Mouse (Mus musculus) megakaryocyte progenitor cell, adult 5-6 weeks (primary cell): Measurements from ENCODE around the gene Elp4. TPM values are rescaled to one million over a fixed set of nuclear protein-coding genes. Genes with fewer than 3 reads are reported as not detected.
A peak's percentile ranks its signal among the peaks of the same experiment; 100 is the strongest.

Source experiments
- ATAC-seq: replicated peaks from 2 replicates; pipeline ENCODE4 v1.8.0; 2016; ENCODE audit warnings: mild to moderate bottlenecking, moderate TSS enrichment, inconsistent platforms; ENCODE audit not compliant: poor library complexity
- total RNA-seq, 2 experiments: library from RNA; stranded (forward) in 1 of 2; stranded (reverse) in 1 of 2; fragments of 157-497, 149-512 nt in 1 of 2; fragments of 200-1000 nt in 1 of 2; gene quantifications; 2 replicates each; pipeline versions ENCODE4 v1.2.3 to v1.2.4; 2015 to 2017

Gene Elp4
- total RNA-seq, 2 experiments from 2014 or later = 16.0 to 24.0 TPM

DNA sequence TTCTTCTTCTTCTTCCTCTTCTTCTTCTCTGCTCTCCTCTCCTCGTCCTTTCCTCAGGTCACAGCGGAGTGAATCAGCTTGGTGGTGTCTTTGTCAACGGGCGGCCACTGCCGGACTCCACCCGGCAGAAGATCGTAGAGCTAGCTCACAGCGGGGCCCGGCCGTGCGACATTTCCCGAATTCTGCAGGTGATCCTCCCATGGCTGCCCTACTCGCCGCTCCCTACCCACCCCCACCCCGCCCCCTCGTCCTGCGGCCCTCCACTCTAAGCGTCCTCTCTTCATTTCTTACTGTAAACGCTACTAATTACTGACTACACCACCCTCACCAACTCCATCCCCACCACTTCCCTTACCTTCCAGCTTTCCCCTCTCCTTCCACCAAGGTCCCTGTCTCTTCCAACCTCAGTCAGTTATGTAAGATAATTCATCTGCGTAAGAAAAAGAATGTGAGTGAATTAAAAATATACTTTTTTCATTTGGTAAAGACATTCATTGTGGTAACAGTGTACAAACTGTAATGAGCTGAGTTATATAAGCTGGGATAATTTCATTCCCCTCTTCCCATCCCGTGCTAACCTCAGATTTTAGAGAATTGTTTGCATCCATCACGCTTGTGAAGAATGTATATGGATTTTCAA is 220.5 kb downstream of the Elp4 start:
- ATAC-seq = no peak

GRCm38 (mm10) chr2:105682634-105683351 is 221.6 kb downstream of the Elp4 start:
- ATAC-seq = peak; percentile 25; the same call in 1 of the 2 replicates

DNA sequence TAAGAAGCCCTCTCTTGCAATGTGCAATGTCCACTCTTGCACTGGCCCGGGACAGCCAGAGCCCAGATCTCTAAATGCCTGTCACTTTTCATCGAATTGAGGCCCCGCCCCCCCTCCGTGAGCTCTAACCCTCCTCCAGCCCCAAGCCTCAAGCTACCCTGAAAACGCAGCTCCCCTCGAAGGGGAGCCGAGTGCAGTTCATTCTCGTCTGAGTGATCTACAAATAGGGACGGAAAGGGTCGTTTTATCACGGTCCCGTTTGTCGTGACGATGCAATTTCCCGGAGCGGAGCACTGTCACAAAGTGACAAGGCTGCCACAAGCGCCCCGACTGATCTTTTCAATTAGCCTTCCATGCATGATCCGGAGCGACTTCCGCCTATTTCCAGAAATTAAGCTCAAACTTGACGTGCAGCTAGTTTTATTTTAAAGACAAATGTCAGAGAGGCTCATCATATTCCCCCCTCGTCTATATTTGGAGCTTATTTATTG is 222.3 kb downstream of the Elp4 start:
- 0 out of 2 replicates have a peak, but pooled peaks have one; percentile 18 for ATAC-seq

GRCm38 (mm10) chr2:105680999-105681710 is 223.2 kb downstream of the Elp4 start:
- no peak for ATAC-seq

DNA sequence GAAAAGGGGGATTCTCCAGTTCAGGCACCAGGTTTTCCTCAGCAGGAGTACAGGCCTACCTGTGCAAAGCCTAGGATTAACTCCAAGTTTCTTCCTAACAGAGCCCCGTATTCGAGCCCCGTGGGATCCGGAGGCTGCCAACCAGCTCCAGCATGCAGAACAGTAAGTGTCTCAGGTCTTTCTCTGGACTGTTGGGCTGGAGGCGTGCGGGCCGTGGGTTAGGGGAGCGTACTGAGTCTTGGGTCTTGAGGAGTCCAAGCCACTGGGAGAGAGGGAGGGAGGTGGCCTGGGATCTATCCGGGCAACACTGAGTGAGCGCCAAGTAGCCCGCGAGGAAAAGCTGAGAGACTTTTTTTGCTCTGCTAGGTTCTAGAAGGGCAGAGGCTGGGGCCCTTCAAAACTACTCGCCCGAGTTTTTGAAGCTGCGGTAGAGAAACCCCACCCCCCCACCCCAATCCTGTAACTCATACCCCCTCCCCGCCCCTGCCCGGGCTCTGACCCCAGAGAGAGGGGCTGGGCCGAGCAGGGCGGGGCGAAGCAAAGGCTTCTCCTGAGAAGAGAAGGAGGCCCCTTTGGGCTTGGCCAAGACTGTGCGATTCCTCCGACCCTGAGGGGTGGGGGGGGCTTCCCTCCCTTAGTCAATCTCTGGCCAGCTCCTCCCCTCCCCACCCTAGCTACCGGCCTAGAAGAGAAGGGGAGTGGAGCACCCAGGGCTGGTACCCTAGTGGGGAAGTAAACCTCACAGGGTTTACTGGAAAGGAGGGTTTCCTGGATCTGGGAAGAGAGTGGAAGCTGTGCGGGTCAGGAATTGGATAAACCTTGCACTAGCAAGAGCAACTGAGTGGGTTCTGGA is 224.0 kb downstream of the Elp4 start:
- ATAC-seq = no peak

GRCm38 (mm10) chr2:105679331-105679730 is 225.0 kb downstream of the Elp4 start:
- ATAC-seq = no peak

DNA sequence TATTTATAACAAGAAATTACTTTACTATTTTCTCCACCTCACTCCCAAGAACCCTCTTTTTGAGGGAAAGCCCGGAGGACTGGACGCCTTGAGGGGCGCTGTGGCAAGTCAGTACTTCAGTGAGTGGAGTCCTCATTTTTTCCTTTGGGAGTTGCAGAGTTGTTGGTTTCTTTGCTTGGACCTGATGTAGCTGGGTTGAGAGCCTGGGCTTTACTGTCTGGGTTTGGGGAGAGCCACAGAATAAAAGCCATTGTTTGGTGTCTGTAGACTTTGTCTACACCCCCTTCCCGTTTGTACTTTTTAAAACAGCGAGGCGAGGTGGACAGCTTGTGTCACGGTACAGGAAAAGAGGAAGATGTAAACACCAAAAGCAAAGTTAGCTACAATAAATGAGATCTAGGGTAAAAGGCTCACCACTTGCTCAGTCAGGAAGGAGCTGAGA is 225.5 kb downstream of the Elp4 start:
- ATAC-seq = no peak

GRCm38 (mm10) chr2:105678306-105678705 is 226.1 kb downstream of the Elp4 start:
- ATAC-seq = no peak

DNA sequence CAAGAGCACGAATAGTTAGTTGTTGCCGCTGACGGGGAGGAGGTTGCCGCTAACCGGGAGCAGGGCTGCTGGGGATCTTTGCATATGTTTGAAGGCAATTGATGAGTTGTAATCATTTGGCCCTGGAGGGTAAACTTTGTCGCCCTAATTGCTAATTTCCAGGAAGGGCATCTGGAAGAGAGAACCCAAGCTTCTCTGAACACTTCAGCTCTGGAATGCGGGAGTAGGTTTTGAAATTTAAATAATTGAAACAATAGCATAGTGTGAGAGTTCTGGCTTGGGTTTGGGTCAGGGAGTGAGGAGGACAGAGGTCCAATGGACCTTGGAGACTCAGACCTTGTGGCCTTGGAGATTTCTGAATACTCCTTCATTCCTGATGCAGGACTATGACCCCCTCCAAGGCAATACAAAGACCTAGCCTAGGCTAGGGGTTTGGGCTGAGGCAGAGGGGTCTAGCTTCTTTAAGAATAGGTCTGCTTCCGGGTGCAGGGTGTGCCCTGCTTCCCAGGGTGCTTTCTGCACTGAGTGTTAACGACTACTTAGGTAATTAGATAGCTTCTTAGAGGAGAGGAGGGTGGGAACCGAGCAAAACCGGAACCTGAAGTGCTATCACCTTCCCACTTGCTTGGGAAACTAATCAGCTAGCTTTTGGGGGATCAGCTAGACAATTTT is 226.8 kb downstream of the Elp4 start:
- no peak for ATAC-seq

- no peak for ATAC-seq
Measured at GRCm38 (mm10) chr2:105676909-105677433, 227.4 kb downstream of the Elp4 start.

GRCm38 (mm10) chr2:105676080-105676908 is 228.1 kb downstream of the Elp4 start:
- no peak for ATAC-seq

DNA sequence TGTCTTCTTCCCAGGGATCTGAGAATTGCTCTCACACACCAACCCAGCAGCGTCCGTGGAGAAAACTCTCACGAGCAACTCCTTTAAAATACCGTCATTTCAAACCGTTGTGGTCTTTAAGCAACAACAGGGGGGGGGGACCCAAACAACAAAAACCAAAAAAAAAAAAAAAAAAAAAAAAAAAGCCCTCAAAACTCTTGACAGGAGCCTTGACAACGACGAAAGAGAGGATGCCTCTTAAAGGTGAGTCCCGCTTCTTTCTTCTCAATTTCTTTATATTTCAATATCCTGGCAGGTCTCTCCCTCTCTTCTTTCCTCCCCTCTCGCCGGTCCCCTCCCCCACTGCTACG is 228.7 kb downstream of the Elp4 start:
- ATAC-seq = no peak

- peak; percentile 71 for ATAC-seq
Measured at GRCm38 (mm10) chr2:105674875-105675729, 229.3 kb downstream of the Elp4 start.

- no peak for ATAC-seq
Measured at GRCm38 (mm10) chr2:105674061-105674874, 230.1 kb downstream of the Elp4 start.

GRCm38 (mm10) chr2:105673631-105674060 is 230.7 kb downstream of the Elp4 start:
- ATAC-seq = no peak

- no peak for ATAC-seq
Measured at GRCm38 (mm10) chr2:105673054-105673453, 231.3 kb downstream of the Elp4 start.

GRCm38 (mm10) chr2:105672596-105672960 is 231.8 kb downstream of the Elp4 start:
- no peak for ATAC-seq
